Mouse (Mus musculus): ENCODE measurements around the gene Cpa4. TPM values are rescaled to one million over a fixed set of nuclear protein-coding genes. Genes with fewer than 3 reads are reported as not detected.

Gene Cpa4
- not detected for total RNA-seq (2021)
- long read RNA-seq, experiment 1: 0 reads
- long read RNA-seq, experiment 2: 0 reads

DNA sequence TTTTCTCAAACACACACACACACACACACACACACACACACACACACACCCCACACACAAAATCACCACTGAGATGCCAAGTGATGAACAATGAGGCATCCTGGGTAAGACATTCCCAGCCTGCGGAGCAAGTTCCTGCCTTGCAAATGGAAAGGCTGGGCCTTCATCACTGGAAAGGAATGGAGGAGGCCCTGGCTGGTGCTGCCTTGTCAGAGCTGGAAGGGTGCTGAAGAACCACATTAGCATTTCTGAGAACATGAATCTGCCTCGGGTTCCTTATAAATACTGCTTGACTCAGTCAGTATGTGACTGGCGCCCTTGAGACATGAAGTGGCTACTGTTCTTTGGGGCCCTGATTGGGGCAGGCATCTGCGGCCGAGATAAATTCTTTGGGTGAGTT is at the start of gene Cpa4:
Cpa4 (plus strand) TSS at position 301 of the 400 bp plus-strand sequence.
- intact Hi-C loops (cut with DNase I): no loop called here
- no peak for DNase-seq

DNA sequence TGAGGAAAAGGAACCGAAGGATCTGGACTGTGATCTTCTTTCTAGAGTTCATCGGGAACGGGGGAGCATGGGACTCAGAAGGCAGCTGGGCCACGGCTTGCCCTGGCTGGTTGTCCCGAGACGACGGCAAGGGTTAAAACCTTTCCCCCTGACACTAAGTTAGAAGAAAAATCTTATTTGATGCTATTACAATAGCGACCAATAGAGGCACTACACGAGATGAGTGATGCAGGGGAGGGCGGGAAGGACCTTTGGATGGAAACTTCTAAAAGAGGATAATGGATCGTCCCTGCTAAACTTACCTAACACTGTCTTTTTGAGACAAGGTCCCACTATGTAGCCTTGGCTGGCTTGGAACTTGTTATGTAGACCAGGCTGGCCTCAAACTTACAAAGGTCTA is 47.8 kb upstream of the Cpa4 start:
- intact Hi-C loops (cut with DNase I): no loop called here

DNA sequence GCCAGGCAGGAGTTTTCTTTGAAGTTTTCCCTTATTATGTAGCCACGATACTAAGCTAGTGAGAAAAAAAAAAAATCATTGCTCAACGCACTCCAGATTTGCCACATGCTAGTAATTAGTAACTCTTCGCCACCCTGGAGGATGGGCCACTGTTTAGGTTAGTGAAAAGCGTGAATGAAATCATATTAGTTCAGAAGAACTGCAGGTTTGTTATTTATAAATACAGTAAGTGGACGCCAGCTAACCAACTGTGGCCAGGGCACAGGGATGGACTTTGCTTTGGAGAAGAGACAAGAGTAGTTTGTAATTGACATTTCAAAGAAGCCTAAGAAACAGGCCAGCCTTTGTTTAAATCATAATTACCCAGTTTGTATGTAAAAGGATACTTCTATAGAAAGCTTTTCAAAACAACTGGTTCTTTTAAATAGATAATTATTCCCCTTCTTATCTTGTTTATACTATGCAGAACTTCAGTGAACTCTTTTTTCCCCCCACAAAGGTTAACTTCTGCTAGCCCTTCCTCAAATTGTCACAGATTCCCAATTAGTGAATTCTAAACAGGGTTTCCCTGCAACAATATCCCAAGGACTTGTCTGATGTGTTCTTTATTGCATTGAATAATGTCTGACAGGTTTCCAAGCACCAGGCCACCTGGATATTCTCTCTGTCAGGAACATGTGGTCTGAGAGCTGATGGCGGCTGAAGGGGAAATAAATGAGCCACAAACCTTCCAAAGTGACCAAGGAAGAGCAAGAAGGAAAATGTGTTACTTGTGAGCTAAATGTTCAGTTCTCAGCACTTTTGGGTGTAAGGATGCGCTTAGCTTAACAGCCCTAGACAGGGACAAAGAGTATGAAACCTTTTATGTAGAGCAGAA is 42.5 kb upstream of the Cpa4 start:
- intact Hi-C loops (cut with DNase I): no loop called here
- DNase-seq: no peak

More for the DNA sequence above, 47.8 kb upstream of the Cpa4 start:
- no peak for DNase-seq

DNA sequence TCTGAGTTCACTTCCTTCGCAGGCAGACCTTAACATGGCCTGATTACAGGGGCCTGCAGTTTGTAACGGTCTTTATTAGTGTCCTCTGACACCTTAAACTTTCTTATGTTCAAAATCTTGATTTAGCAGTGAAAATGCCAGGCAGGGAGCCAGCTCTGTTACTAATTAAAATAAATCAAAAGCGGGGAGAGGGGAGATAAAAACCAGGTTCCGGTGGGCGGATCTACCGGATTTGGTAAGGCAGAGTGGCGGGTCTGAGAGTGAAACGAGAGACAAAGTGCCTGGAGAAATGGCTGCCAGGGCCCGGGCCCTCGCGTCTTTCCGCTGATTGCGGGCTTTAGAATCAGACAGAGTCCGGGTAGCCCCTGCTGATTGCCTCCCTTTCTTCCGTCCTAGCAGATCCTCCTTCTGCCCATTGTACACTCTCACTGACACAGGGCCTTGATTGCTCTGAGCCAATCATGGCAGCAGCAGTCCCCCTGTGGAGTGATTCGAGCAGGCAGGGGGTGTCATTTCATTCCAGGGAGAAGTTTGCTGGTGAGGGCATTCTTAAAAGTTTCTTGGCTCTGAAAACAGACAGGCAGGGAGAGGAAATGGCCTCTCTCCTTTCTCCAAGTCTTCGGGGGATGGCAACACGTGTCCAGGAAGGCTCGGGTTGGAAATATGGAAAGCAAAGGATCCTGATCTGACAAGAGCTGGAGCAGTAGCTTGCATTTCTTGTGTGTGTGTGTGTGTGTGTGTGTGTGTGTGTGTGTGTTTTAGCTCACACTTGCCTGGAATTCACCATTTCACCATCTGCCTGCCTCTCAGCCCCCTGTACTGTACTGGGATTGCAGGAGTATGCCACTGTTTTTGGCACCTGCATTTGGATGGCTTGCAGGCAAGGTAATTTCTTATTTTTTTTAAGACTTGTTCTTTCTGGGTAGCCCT is 41.3 kb upstream of the Cpa4 start:
- peak in 1 of 2 experiments; percentile 30 for DNase-seq
- intact Hi-C loops (cut with DNase I): no loop called here

DNA sequence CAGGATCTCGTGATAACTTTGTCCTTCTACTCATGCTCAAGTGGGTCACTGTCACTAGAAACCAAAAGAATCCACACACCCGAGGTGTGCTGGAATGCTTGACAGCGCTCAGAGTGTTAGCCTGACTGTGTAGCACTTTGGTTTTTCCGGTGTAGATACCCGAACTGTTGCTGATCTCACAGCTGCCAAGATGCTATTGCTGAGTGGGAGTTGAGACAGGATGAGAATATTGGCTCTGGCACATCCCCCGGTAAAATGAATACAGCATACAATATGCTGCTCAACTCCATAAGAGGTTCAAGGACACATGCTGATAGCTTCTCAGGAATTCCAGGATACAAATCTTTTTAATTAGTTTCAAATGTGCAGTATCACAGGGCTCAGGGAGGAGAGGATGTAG is 39.4 kb upstream of the Cpa4 start:
- intact Hi-C loops (cut with DNase I): no loop called here
- peak in 1 of 2 experiments; percentile 8 for DNase-seq

DNA sequence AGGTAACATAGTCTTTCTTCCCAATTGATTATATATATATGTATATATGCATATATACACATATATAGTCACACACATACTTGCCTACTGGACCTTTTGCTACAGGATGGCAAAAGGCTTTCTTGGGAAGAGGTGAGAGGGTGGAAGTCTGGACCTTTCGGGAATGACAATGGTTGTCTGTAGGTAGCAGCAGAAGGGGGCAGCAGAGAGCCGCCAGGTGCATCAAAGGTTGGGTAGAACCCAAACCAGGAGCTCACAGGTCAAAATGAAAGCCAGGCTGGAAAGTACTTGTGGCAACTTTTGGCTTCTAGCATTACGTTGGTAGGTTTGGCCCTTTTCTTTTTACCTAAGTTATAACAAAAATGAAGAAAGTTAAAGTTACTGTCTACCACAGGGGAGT is 32.8 kb upstream of the Cpa4 start:
- intact Hi-C loops (cut with DNase I): loop anchor here (10.0 kb wide), 2 partner anchors 389 to 449 kb away; no protein-coding TSS in a partner anchor
- DNase-seq: peak; percentile 55 to 69

DNA sequence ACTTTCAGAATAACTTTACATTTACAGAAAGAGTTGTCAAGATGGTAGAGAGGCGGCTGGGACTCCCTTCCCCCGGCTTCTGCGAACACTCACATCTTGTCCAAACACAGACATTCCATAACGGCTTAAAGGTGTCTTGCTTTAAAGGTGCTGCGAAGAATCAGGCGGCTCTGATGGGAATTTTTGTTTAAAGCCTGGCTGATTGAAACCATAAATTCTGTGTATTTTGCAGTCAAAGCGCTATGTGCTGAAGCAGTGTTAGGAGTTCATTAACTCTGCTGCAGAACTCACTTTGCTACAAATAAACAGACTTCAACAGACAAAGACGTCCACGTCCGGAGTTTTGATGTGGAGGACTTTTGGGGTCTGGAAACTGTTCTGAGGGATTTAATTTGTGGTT is 29.9 kb upstream of the Cpa4 start:
- no peak for DNase-seq
- intact Hi-C loops (cut with DNase I): loop anchor here (10.0 kb wide), 2 partner anchors 387 to 447 kb away; no protein-coding TSS in a partner anchor

DNA sequence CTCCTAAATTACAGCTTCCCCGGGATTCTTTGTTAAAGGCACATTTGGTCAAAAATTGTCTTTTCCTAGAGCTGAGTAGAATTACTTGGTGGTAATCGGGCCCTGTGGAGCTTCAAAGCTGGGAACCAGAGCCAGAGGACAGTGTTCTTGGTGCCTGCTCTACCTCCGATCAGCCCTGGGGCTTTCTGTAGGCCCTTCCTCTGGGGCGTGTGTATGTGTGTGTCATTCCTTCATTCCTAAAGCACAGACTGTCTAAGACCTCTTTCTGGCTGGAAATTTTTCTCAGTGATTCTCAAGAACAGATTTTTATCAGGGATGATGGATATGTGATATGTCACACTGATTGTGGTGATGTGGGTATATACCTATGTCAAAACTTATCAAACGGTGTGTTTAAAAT is 29.4 kb upstream of the Cpa4 start:
- no peak for DNase-seq
- intact Hi-C loops (cut with DNase I): loop anchor here (10.0 kb wide), 2 partner anchors 386 to 446 kb away; no protein-coding TSS in a partner anchor

DNA sequence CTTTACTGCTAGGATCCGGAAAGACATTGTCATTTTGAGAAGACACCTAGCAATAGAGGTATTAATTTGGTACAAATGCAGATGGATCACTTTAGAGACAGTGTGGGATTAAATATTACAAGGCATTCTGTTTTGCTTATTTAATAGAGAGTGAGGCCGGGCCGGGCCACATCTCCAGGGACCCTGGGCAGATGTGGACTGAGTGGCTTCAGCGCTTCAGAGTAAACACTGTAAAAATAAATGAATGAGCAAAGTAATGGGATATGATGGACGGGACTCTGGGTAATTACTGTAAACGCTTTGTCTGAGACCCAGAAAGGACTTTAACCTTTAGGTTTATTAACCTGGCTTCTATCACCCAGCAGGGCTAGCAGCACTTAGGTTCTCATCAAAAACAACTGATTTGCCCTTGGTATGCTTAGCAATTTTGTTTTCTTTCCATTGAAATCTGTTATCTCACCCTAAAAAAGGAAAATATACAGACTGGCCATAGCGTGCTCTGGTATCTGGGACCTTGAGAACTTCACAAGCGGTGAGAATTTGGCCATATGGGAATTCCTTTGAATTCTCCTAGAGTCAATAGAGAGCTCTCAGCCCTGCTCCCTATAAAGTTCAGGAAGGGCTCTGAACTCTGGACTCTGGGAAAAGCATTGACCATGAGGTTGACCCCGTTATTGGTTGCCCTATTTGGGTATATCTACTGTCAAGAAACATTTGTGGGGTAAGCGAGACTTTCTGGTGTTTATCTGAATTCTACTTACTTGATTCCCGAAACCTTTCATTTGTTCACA is 27.0 kb upstream of the Cpa4 start, which contains the start of gene Cpa2:
Cpa2 (plus strand) TSS at position 574 of the 791 bp plus-strand sequence.
- intact Hi-C loops (cut with DNase I): no loop called here
- no peak for DNase-seq

DNA sequence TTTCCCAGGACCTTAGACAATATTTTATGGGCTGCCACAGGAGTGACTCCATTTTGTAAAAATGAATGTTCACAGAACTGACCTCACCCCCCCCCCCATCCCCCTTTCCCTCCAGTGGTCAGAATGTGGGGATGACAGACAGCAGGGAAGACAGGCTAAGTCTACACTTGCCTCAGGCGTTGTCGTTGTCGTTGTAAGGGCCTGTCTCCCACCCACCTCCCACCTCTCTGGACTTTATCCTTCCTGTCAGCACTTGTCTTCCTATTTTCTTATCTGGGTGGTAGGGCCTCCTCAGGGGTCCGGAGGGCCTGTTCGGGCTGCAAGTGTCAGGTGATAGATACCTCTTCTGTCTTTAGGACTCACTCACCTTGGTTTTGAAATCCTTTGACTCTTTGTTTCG is 25.9 kb upstream of the Cpa4 start:
- intact Hi-C loops (cut with DNase I): no loop called here
- no peak for DNase-seq

DNA sequence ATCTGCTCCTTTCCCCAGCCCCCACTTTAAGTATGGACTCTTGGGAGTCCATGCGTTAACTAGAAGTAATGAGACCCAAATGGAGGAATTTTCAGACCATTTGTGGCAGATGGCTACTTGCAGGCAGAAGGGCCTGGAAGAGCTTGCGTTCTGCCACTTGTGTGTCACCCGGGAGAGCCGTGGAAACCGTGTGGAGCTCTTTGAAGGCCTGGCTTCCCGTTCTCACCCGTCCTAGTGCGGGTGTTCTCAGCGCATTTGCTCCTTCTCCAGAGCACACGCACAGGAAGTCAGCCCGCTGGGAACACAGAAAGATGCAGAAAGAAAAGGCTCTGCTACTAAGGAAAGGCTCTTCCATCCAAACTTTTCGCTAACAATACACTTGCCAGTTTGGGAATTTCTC is 25.1 kb upstream of the Cpa4 start:
- intact Hi-C loops (cut with DNase I): no loop called here

DNA sequence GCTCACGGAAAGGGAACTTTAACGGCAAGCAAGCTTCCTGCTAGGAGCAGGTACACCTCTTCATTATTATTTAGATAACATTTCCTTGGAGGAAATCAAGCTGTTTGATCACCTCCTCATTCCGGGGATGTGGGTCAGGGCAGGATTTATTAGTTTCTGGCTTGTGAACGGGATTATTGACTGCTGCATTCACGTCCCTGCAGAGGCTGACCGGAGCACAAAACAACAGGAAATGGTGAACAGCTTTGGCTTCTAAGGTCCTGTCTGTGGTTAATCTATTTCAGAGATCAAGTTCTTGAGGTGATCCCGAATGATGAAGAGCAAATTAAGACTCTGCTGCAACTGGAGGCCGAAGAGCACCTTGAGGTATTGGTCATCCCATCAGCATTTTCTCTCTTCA is 24.3 kb upstream of the Cpa4 start:
- no peak for DNase-seq
- intact Hi-C loops (cut with DNase I): no loop called here

More for the DNA sequence above, 25.1 kb upstream of the Cpa4 start:
- DNase-seq: no peak

DNA sequence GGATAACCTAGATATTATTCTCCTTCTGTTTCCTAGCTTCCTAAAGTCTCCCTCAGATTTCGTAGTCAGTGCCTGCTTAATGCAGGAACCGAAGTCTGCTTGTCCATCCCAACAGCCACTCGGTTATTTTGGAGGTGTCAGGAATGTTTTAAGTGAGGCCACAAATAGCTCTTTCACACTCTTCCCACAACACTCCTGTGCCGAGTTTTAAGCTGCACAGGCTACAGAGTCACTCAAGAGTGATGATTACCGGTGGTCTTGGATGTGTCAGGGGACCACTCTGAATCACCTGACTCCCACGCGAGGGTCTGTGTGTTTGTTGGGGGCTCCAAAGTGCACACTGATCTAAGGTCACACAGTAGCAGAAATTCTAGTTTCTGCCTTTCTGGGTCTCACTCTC is 22.5 kb upstream of the Cpa4 start:
- no peak for DNase-seq
- intact Hi-C loops (cut with DNase I): no loop called here

DNA sequence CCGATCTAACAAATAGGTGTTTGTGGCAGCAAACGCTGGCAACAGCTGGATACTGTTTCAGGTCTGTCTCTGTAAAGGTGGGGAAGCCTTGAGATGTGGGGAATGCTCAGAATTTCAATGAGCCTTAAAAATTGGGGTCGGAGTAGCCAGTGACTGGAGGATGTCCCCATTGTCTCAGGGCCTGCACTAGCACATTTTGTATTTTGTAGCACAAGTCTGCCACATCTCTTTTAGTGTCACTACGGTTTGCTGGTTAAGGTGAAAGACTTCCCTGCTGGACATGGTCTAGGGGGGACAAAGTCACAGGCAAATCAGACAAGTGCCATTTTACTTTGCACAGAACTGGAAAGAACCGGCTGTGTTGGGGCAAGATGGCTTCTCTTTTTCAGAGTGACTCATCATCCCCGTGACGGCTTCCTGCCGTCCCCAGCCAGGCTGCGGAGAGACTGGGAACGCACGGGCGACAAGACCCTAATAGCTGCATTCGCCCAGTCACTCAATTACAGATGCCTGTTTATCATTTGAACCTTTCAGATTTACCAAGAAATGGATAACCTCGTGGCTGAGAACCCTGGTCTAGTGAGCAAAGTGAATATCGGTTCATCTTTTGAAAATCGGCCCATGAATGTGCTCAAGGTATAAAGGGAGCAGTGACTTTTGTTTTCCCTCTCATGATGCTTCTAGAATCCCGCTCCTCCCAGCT is 21.4 kb upstream of the Cpa4 start:
- no peak for DNase-seq

DNA sequence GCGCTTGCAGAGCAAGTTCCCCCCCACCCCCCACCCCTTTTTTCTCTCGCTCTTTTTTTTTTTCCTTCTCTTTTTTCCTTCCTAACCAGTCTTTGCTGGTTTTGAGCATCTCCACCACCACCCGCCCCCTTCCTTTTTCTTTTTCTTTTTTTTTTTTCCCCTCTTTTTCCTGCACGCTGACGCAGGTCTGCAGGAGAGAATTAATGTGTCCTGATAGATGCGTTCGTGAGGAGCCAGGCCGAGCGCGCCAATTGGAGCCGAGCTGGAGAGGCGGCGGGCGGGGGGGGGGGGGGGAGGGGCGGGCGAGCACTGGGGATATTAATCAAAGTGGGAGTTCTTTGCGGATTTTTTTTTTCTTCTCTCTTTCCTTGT is 20.9 kb upstream of the Cpa4 start:
- DNase-seq: no peak
- intact Hi-C loops (cut with DNase I): no loop called here

More for the DNA sequence above, 21.4 kb upstream of the Cpa4 start:
- intact Hi-C loops (cut with DNase I): no loop called here

DNA sequence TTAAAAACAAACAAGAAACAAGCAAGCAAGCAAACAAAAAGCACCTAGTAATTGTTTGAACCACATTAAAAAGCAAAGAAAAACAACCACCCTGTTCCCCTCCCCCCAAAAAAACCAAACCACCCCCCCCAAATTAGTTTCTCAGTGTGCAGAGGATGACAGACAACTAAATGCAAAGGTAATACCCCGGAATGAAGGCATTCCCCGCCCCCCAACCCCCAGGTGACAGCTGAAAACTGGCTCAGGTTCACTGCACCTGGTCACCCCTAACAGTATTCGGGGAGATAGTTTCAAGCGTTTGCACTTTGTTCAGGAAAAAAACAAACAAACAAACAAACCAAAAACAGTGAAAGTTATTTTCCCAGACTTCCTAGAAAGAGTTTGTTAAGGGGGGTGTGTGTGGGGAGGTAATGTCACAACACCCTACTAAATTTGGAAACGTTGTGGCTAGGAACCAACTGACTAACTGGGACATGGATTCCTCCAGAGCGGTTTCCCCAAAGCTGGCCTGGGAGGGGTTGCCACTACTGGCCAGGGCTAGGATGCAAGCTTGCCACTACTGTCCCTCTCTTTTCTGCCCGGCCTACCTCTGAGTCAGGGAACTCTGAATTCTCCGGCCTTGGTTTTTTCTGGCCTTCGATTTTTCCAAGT is 20.4 kb upstream of the Cpa4 start:
- intact Hi-C loops (cut with DNase I): no loop called here
- DNase-seq: peak; percentile 44 to 51

DNA sequence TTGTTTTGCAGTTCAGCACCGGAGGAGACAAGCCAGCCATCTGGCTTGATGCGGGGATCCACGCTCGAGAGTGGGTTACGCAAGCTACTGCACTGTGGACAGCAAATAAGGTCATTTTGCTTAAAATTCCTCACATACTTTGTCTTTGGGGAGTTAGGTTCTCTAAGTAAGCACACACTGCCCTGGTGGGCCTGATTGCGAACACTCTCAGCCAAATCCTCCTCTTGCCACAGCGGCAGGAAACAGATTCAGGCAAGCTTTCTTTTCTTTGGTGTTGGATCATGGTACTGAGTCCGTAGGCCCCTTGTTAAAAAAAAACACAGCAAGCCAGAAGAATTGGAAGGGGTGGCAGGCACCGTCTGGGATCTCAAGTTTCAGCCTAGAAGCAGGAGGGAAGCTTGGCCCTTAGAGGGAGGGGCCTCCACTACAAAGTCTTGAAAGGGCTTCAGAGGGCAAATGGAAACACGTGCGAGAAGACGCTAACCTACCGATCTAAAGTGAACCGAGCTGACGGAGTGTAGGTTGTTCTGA is 18.9 kb upstream of the Cpa4 start:
- intact Hi-C loops (cut with DNase I): no loop called here
- DNase-seq: no peak

DNA sequence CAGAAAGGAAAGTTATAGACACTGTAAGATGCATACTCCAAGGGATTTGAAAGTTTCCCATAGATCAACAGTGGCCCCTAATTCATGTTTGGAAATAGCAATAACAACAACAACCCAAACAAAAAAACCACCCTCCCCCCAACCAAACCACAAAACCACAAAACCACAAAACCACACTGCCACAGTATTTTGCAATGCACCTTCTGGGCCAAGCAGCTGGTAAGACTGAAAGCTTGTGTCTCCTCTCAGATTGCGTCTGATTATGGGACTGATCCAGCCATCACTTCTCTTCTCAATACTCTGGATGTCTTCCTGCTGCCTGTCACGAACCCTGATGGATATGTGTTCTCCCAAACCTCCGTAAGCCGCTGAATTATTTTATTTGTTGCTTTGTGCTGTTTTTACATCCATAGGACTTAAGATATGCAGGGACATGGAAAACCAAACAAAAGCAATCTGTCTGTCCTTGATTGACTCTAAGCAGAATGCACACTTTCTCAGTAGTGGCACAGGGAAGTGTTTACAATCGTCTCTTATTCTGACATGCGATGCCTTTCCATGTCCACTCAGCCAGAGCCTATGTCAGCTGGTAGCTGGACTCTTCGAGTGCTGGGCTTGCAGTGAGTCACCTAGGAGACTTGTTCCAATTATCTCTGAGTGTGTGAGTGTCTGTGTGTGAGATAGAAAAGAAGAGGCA is 17.5 kb upstream of the Cpa4 start:
- DNase-seq: no peak
- intact Hi-C loops (cut with DNase I): no loop called here
